Mouse (Mus musculus): ENCODE data around the gene Defb43.

Defb43 gene

GRCm38 (mm10) chr14:63011471-63011870 is at the start of gene Defb43:
Gene Defb43, plus strand, starts transcription at chr14:63011771.
- no peak for ATAC-seq (ENCODE audit: insufficient number of reproducible peaks, low FRiP score, low TSS enrichment)

GRCm38 (mm10) chr14:62963632-62964031 is 47.9 kb upstream of the Defb43 start:
- ATAC-seq (ENCODE audit: insufficient number of reproducible peaks, low FRiP score, low TSS enrichment), result no peak

GRCm38 (mm10) chr14:62965342-62965741 is 46.2 kb upstream of the Defb43 start:
- ATAC-seq (ENCODE audit: insufficient number of reproducible peaks, low FRiP score, low TSS enrichment), result peak; percentile 59

- ATAC-seq (ENCODE audit: insufficient number of reproducible peaks, low FRiP score, low TSS enrichment), result no peak
Observed at GRCm38 (mm10) chr14:62965811-62966520, 45.6 kb upstream of the Defb43 start.

GRCm38 (mm10) chr14:62975046-62975445 is 36.5 kb upstream of the Defb43 start:
- ATAC-seq (ENCODE audit: insufficient number of reproducible peaks, low FRiP score, low TSS enrichment), result no peak

- ATAC-seq (ENCODE audit: insufficient number of reproducible peaks, low FRiP score, low TSS enrichment), result no peak
Observed at GRCm38 (mm10) chr14:62979815-62980214, 31.8 kb upstream of the Defb43 start.

- no peak for ATAC-seq (ENCODE audit: insufficient number of reproducible peaks, low FRiP score, low TSS enrichment)
Observed at GRCm38 (mm10) chr14:62984410-62984809, 27.2 kb upstream of the Defb43 start, which contains the start of gene Defb48. Gene Defb48, minus strand, starts transcription at chr14:62984510.

GRCm38 (mm10) chr14:62991271-62991670 is 20.3 kb upstream of the Defb43 start:
- no peak for ATAC-seq (ENCODE audit: insufficient number of reproducible peaks, low FRiP score, low TSS enrichment)

GRCm38 (mm10) chr14:62991849-62992510 is 19.6 kb upstream of the Defb43 start:
- ATAC-seq (ENCODE audit: insufficient number of reproducible peaks, low FRiP score, low TSS enrichment), result no peak

- ATAC-seq (ENCODE audit: insufficient number of reproducible peaks, low FRiP score, low TSS enrichment), result no peak
Observed at GRCm38 (mm10) chr14:62997777-62998176, 13.8 kb upstream of the Defb43 start, which contains the start of gene Defb47. Gene Defb47, plus strand, starts transcription at chr14:62998077.

GRCm38 (mm10) chr14:62998977-62999376 is 12.6 kb upstream of the Defb43 start:
- no peak for ATAC-seq (ENCODE audit: insufficient number of reproducible peaks, low FRiP score, low TSS enrichment)

- no peak for ATAC-seq (ENCODE audit: insufficient number of reproducible peaks, low FRiP score, low TSS enrichment)
Observed at GRCm38 (mm10) chr14:63002588-63002987, 9.0 kb upstream of the Defb43 start.

GRCm38 (mm10) chr14:63013082-63013481 is 1.5 kb downstream of the Defb43 start:
- no peak for ATAC-seq (ENCODE audit: insufficient number of reproducible peaks, low FRiP score, low TSS enrichment)

GRCm38 (mm10) chr14:63014667-63015066 is 3.1 kb downstream of the Defb43 start:
- no peak for ATAC-seq (ENCODE audit: insufficient number of reproducible peaks, low FRiP score, low TSS enrichment)

- ATAC-seq (ENCODE audit: insufficient number of reproducible peaks, low FRiP score, low TSS enrichment), result no peak
Observed at GRCm38 (mm10) chr14:63020524-63021156, 9.1 kb downstream of the Defb43 start.

- ATAC-seq (ENCODE audit: insufficient number of reproducible peaks, low FRiP score, low TSS enrichment), result no peak
Observed at GRCm38 (mm10) chr14:63046691-63047090, 35.1 kb downstream of the Defb43 start, which contains the start of gene Defb42. Gene Defb42, plus strand, starts transcription at chr14:63046991.

- ATAC-seq (ENCODE audit: insufficient number of reproducible peaks, low FRiP score, low TSS enrichment), result no peak
Observed at GRCm38 (mm10) chr14:63049910-63050370, 38.4 kb downstream of the Defb43 start, which contains the start of gene Defb30. Gene Defb30, minus strand, starts transcription at chr14:63049960.

GRCm38 (mm10) chr14:63050769-63051168 is 39.2 kb downstream of the Defb43 start:
- no peak for ATAC-seq (ENCODE audit: insufficient number of reproducible peaks, low FRiP score, low TSS enrichment)

GRCm38 (mm10) chr14:63054729-63055128 is 43.2 kb downstream of the Defb43 start:
- peak; percentile 91 for ATAC-seq (ENCODE audit: insufficient number of reproducible peaks, low FRiP score, low TSS enrichment)

- no peak for ATAC-seq (ENCODE audit: insufficient number of reproducible peaks, low FRiP score, low TSS enrichment)
Observed at GRCm38 (mm10) chr14:63060361-63060760, 48.8 kb downstream of the Defb43 start.

GRCm38 (mm10) chr14:63062184-63062583 is 50.6 kb downstream of the Defb43 start:
- ATAC-seq (ENCODE audit: insufficient number of reproducible peaks, low FRiP score, low TSS enrichment), result no peak
